Mouse (Mus musculus): ENCODE results near the gene Birc6. TPM values are rescaled to one million over a fixed set of nuclear protein-coding genes. Genes with fewer than 3 reads are reported as not detected.
A peak's percentile ranks its signal among the peaks of the same experiment; 100 is the strongest.

Gene Birc6
- polyA plus RNA-seq, 1 experiment from 2014 or later: 102 TPM

- Histone ChIP-seq H3K4me2 (peak overlapping the region; percentile 79), H3K4me3 (peak overlapping the region; percentile 72), H3K27me3 (peaks cover 20% of the 10 kb centered on the region; the same call in 1 of the 2 replicates), H3K9ac (peak overlapping the region; percentile 56), H3K27ac (no peak overlapping the region), H3K4me1 (replicated peaks) (peaks cover 9% of the 10 kb centered on the region), H3K9me3 (no peaks in the 10 kb centered on the region), H3K36me3 (peaks cover 14% of the 10 kb centered on the region)
- ATAC-seq (ENCODE audit: low FRiP score): peak; percentile 60
- WGBS: 14% methylated on average over 14 of the region's 14 CpGs
Measured at GRCm38 (mm10) chr17:74717091-74717617, 189.1 kb downstream of the Birc6 start.

DNA sequence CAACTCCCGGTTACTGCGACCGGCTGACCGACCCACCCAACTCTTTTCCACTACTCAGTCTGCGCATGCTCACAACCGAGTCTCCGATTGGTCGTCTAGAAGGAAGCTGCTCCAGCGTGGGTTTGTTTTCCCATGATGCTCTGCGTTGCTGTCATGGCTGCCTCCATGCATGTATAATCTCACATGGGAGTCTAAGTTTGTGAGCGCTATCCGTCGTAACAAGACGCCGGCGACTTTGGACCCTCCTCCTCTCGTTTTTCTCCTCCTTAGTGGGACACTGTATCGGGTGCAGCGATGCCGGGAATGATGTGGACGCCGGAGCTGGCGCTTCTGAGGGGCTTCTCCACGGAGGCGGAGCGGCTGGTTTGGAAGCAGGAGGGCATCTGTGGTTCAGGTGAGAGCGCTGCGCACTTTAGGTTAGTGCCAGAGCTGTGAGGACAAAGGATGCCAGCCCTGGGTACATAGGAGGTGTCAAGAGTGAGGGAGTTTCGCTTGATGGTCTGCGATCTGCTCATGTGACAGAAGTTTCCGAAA lies 189.6 kb downstream of the Birc6 start, which contains the start of gene Ttc27:
Gene Ttc27 (plus strand): TSS at position 115 of the 534 bp plus-strand sequence.
- Histone ChIP-seq H3K9ac (peak within 1 kb of the TSS; percentile 75), H3K36me3 (peaks cover 15% of the 10 kb centered on the region), H3K4me3 (peak within 1 kb of the TSS; percentile 72), H3K4me2 (peak within 1 kb of the TSS; percentile 79), H3K27me3 (peaks cover 20% of the 10 kb centered on the region; the same call in 1 of the 2 replicates), H3K9me3 (no peaks in the 10 kb centered on the region), H3K27ac (no peak within 1 kb of the TSS), H3K4me1 (replicated peaks) (peaks cover 9% of the 10 kb centered on the region)
- ATAC-seq (ENCODE audit: low FRiP score): peak; percentile 91
- under 1% methylated on average over 31 of the region's 31 CpGs for WGBS

DNA sequence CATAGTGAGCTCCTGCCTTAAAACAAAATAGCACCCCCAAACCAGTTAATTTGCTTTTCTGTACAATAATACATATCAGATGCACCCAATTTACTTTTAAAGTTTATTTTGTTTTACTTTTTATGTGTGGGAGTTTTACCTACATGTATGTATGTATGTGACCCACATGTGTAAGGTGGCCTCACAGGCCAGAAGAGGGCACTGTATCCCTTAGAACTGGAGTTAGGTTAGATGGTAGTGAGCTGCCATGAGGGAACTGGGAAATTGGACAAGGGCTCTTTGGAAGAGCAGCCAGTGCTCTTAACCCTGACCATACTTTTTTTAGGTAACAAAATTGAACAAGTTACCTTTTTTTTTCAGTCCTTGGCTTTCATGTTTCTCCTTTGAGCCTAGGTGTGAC lies 204.8 kb downstream of the Birc6 start:
- no peaks in the 10 kb centered on the region for H3K27me3 ChIP-seq
- no peak overlapping the region for H3K4me2 ChIP-seq
- ATAC-seq (ENCODE audit: low FRiP score): no peak
- no peaks in the 10 kb centered on the region for H3K4me1 ChIP-seq (replicated peaks)
- H3K9me3 ChIP-seq: no peaks in the 10 kb centered on the region
- no peak overlapping the region for H3K27ac ChIP-seq
- H3K36me3 ChIP-seq: peaks cover 16% of the 10 kb centered on the region; the same call in 1 of the 2 replicates
- no peak overlapping the region for H3K9ac ChIP-seq
- no peak overlapping the region for H3K4me3 ChIP-seq

DNA sequence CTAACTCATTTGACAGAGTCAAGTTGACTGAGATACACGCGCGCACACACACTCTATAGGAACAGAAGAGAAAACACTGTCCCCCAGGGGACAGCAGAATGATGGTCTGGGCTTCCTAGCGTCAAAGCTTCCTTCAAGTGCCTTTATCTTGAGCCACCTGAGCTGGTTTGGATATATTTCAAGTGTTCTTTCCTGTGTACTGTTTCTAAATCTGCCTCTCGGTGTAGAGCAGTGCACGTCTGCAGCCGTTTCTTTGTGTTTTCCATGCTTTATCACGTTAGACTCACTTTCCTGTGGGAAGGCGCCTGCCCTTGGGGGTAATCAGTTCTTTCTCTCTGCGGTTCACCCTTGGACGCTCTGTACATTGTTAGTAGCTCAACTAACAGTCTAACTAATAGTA lies 207.3 kb downstream of the Birc6 start:
- Histone ChIP-seq H3K9me3 (no peaks in the 10 kb centered on the region), H3K27ac (no peak overlapping the region), H3K4me3 (no peak overlapping the region), H3K36me3 (peaks cover 15% of the 10 kb centered on the region), H3K4me2 (no peak overlapping the region), H3K27me3 (no peaks in the 10 kb centered on the region), H3K4me1 (replicated peaks) (no peaks in the 10 kb centered on the region), H3K9ac (no peak overlapping the region)
- 94% methylated on average over 11 of the region's 11 CpGs for WGBS
- ATAC-seq (ENCODE audit: low FRiP score): no peak

DNA sequence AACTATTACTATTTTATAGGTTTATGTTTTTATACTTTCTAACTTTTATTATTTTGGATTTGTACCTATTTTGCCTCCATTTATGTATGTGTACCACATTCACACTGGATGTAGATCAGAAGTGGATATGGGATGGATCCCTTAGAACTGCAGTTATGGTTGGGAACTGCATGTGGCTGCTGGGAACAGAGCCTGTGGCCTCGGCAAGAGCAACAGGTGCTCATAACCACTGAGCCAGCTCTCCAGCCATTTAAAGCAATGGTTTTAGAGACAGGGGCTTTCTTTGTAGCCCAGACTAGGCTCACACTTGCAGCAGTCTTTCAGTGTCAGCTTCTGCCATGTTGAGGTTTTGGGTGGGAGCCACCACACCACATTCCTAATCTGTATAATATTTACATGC lies 221.6 kb downstream of the Birc6 start:
- H3K9me3 ChIP-seq: no peaks in the 10 kb centered on the region
- no peak overlapping the region for H3K4me2 ChIP-seq
- H3K9ac ChIP-seq: no peak overlapping the region
- H3K27ac ChIP-seq: no peak overlapping the region
- 86% methylated on average over 1 of the region's 1 CpGs for WGBS
- ATAC-seq (ENCODE audit: low FRiP score): no peak
- no peaks in the 10 kb centered on the region for H3K27me3 ChIP-seq
- H3K36me3 ChIP-seq: 0 out of 2 replicates have a peak, but pooled peaks cover 11% of the 10 kb centered on the region
- H3K4me1 ChIP-seq (replicated peaks): no peaks in the 10 kb centered on the region
- H3K4me3 ChIP-seq: no peak overlapping the region

DNA sequence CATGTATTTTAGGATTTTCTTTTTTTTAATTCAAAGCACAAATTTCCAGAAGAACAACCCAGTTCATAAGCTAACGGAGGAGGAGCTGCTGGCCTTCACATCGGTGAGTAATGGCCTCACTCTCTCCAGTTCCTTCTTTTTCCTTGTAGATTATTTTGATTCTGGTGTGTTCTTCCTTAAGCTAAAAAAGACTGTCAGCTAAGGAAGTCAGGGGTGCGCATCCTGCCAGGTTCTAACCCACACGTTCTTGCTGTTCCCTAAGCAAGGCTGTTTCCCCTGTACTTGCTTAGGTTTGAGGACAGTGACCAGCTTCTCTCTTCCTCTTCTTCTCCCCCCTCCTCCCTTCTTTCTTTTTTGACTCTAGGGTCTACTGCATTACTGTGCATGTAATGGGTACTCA lies 222.9 kb downstream of the Birc6 start:
- Histone ChIP-seq H3K4me1 (replicated peaks) (no peaks in the 10 kb centered on the region), H3K27me3 (no peaks in the 10 kb centered on the region), H3K27ac (no peak overlapping the region), H3K4me2 (no peak overlapping the region), H3K4me3 (no peak overlapping the region), H3K9me3 (no peaks in the 10 kb centered on the region), H3K9ac (no peak overlapping the region), H3K36me3 (0 out of 2 replicates have a peak, but pooled peaks cover 10% of the 10 kb centered on the region)
- ATAC-seq (ENCODE audit: low FRiP score): no peak
- 93% methylated on average over 4 of the region's 4 CpGs for WGBS

Other genes with a start within 250 kb of the Birc6 start
- 64.0 and 66.7 TPM in 2 replicates for gene Memo1, start 232.8 kb upstream of the Birc6 start, polyA plus RNA-seq (2015; fragmentation: Nextera tagmentation; extraction: Ambion mirVana)
- gene Dpy30, start 204.4 kb upstream of the Birc6 start, polyA plus RNA-seq (2015; fragmentation: Nextera tagmentation; extraction: Ambion mirVana): 215 and 218 TPM in 2 replicates
- 25.9 and 27.1 TPM in 2 replicates for gene Spast, start 189.3 kb upstream of the Birc6 start, polyA plus RNA-seq (2015; fragmentation: Nextera tagmentation; extraction: Ambion mirVana)
- gene Slc30a6, start 132.7 kb upstream of the Birc6 start, polyA plus RNA-seq (2015; fragmentation: Nextera tagmentation; extraction: Ambion mirVana): 29.0 and 29.5 TPM in 2 replicates
- gene Nlrc4, start 69.2 kb upstream of the Birc6 start, polyA plus RNA-seq (2015; fragmentation: Nextera tagmentation; extraction: Ambion mirVana): 0.29 and 0.53 TPM in 2 replicates
- gene Yipf4, start 38.8 kb upstream of the Birc6 start, polyA plus RNA-seq (2015; fragmentation: Nextera tagmentation; extraction: Ambion mirVana): 49.1 and 52.1 TPM in 2 replicates
- gene Ttc27, start 189.4 kb downstream of the Birc6 start, polyA plus RNA-seq (2015; fragmentation: Nextera tagmentation; extraction: Ambion mirVana): 15.2 and 18.7 TPM in 2 replicates

Measured in hindbrain, embryonic 13.5 days (tissue).